ENCODE assay signal across 10 mouse cellular contexts in genomic region chr15:77873564-77873963, GRCm38 (mm10). TPM values are rescaled to one million over a fixed set of nuclear protein-coding genes. Genes with fewer than 3 reads are reported as not detected.
DNase-seq lines count a peak whose midpoint lies in the region; ATAC-seq lines count a peak whose summit lies in the region.
"Had no signal": no experiment of that assay in that cellular context is flagged by ENCODE, and none has a peak within 500 bp of the region (broad histone marks: within the 10 kb centered on the region; RNA-seq: fewer than 3 reads in every experiment).

No protein-coding gene starts in this region.

- no peaks in the 10 kb centered on the region for H3K9me3 ChIP-seq in heart, embryonic 10.5 days
- H3K9me3 ChIP-seq in kidney, embryonic 14.5 days (ENCODE audit: control insufficient read depth, low read length): no peaks in the 10 kb centered on the region
- no peaks in the 10 kb centered on the region for H3K9me3 ChIP-seq in hindbrain, embryonic 10.5 days

- WGBS in heart, embryonic 10.5 days: 56% methylated on average over 2 of the region's 2 CpGs
- WGBS in kidney, embryonic 14.5 days: 59% methylated on average over 2 of the region's 2 CpGs
- WGBS in hindbrain, embryonic 10.5 days: 83% methylated on average over 2 of the region's 2 CpGs

- H3K27ac ChIP-seq in heart, embryonic 10.5 days: 0 out of 2 replicates have a peak overlapping the region, but pooled peaks have one; percentile 36
- no peak overlapping the region for H3K27ac ChIP-seq in kidney, embryonic 14.5 days (ENCODE audit: low read depth, low read length)
- H3K27ac ChIP-seq in hindbrain, embryonic 10.5 days: no peak overlapping the region

- H3K9ac ChIP-seq in kidney, embryonic 14.5 days (ENCODE audit: low read depth, low read length): no peak overlapping the region

- peak; percentile 77 for ATAC-seq in kidney, embryonic 14.5 days (ENCODE audit: low FRiP score, low TSS enrichment)
- ATAC-seq in frontal cortex, adult (ENCODE audit: low TSS enrichment): no peak
- ATAC-seq: hindbrain, embryonic 16.5 days had no signal

- no peaks in the 10 kb centered on the region for H3K36me3 ChIP-seq in heart, embryonic 10.5 days
- no peaks in the 10 kb centered on the region for H3K36me3 ChIP-seq in kidney, embryonic 14.5 days (ENCODE audit: control insufficient read depth, insufficient read depth, low read length)
- H3K36me3 ChIP-seq in hindbrain, embryonic 10.5 days: no peaks in the 10 kb centered on the region

- no peak overlapping the region for H3K4me2 ChIP-seq in kidney, embryonic 14.5 days (replicated peaks; ENCODE audit: low read depth, low read length)

- DNase-seq in heart, embryonic 10.5 days (ENCODE audit: low spot score): no peak
- no peak for DNase-seq in heart, adult 18-20 months
- peak; percentile 46 for DNase-seq in NIH3T3 (ENCODE audit: low read depth)
- DNase-seq in lung, postnatal 4 days: peak; percentile 37 to 44
- DNase-seq in hindbrain, embryonic 10.5 days (ENCODE audit: low spot score): no peak
- DNase-seq in B cell, adult 2 months: no peak
- DNase-seq: right cerebral cortex, postnatal 4 days had no signal

- H3K27me3 ChIP-seq in heart, embryonic 10.5 days (ENCODE audit: insufficient read depth, poor library complexity, severe bottlenecking): no peaks in the 10 kb centered on the region
- H3K27me3 ChIP-seq in kidney, embryonic 14.5 days (ENCODE audit: control insufficient read depth, insufficient read depth, low read length): no peaks in the 10 kb centered on the region
- H3K27me3 ChIP-seq in hindbrain, embryonic 10.5 days (ENCODE audit: insufficient read depth, poor library complexity, severe bottlenecking): no peaks in the 10 kb centered on the region

- no peak overlapping the region for H3K4me3 ChIP-seq in heart, embryonic 10.5 days
- H3K4me3 ChIP-seq in kidney, embryonic 14.5 days (ENCODE audit: low read length): no peak overlapping the region
- H3K4me3 ChIP-seq in hindbrain, embryonic 10.5 days: no peak overlapping the region

- H3K4me1 ChIP-seq in heart, embryonic 10.5 days: peaks cover 19% of the 10 kb centered on the region
- no peaks in the 10 kb centered on the region for H3K4me1 ChIP-seq in kidney, embryonic 14.5 days (ENCODE audit: control insufficient read depth, insufficient read depth, low read length)
- peaks cover 10% of the 10 kb centered on the region for H3K4me1 ChIP-seq in hindbrain, embryonic 10.5 days (replicated peaks)

RNA-seq across cellular contexts. Expression of gene Myh9, which starts 31.6 kb away (rescaled TPM):
- polyA plus RNA-seq in heart, embryonic 10.5 days (2016; fragmentation: Nextera tagmentation; extraction: Ambion mirVana): 34.5 and 37.5 TPM in 2 replicates
- 100 to 1,000 TPM; 117 to 119 TPM for total RNA-seq in heart, adult 18-20 months (2021)
- polyA plus RNA-seq in kidney, embryonic 14.5 days (2014; fragmentation: Nextera tagmentation; extraction: Ambion mirVana): 43.8 and 72.3 TPM in 2 replicates
- 32.7 and 38.4 TPM in 2 replicates for polyA plus RNA-seq in hindbrain, embryonic 10.5 days (2016; fragmentation: Nextera tagmentation; extraction: Ambion mirVana)

RNA-seq across cellular contexts. Expression of gene Txn2, which starts 55.2 kb away (rescaled TPM):
- polyA plus RNA-seq in heart, embryonic 10.5 days (2016; fragmentation: Nextera tagmentation; extraction: Ambion mirVana): 311 and 315 TPM in 2 replicates
- 100 to 1,000 TPM; 291 to 304 TPM for total RNA-seq in heart, adult 18-20 months (2021)
- polyA plus RNA-seq in kidney, embryonic 14.5 days (2014; fragmentation: Nextera tagmentation; extraction: Ambion mirVana): 269 and 294 TPM in 2 replicates
- polyA plus RNA-seq in hindbrain, embryonic 10.5 days (2016; fragmentation: Nextera tagmentation; extraction: Ambion mirVana): 286 and 294 TPM in 2 replicates

Comparison
In these comparisons a context has a peak if more than half of its experiments do, and no peak if none do; other contexts are left out.
1. DNase-seq: peak in NIH3T3 (single experiment) and lung, postnatal 4 days (2 of 2); none in heart, embryonic 10.5 days (single experiment), heart, adult 18-20 months (0 of 2), hindbrain, embryonic 10.5 days (single experiment) and B cell, adult 2 months (0 of 2).